Mouse (Mus musculus) limb, embryonic 12.5 days (tissue): Measurements from ENCODE around the gene Zfp57. TPM values are rescaled to one million over a fixed set of nuclear protein-coding genes. Genes with fewer than 3 reads are reported as not detected.

Experiments used
- ATAC-seq: fragments of 200-750 bp; cut with Nextera tagmentation; 2 replicates; pipeline ENCODE4 v1.8.0; 2017; ENCODE audit warnings: low read depth, moderate TSS enrichment; ENCODE audit not compliant: insufficient number of reproducible peaks, insufficient read depth, low FRiP score, low TSS enrichment
- H3K27ac ChIP-seq: fragments of 300-500 bp; sonication (generic); 2 replicates; pipeline ENCODE4 v1.5.1; 2016; ENCODE audit warnings: mild to moderate bottlenecking, moderate library complexity
- H3K27me3 ChIP-seq: fragments of 300-500 bp; sonication (generic); 2 replicates; pipeline ENCODE4 v1.6.1; 2016; ENCODE audit warnings: mild to moderate bottlenecking, moderate library complexity
- H3K36me3 ChIP-seq: fragments of 300-500 bp; sonication (generic); 2 replicates; pipeline ENCODE4 v1.6.1; 2016; ENCODE audit warnings: mild to moderate bottlenecking, moderate library complexity
- H3K4me1 ChIP-seq: fragments of 300-500 bp; sonication (generic); replicated peaks from 2 replicates; pipeline ENCODE4 v1.6.1; 2016
- H3K4me2 ChIP-seq: fragments of 300-500 bp; sonication (generic); 2 replicates; pipeline ENCODE4 v1.6.1; 2016; ENCODE audit warnings: mild to moderate bottlenecking, moderate library complexity
- H3K4me3 ChIP-seq: fragments of 300-500 bp; sonication (generic); replicated peaks from 2 replicates; pipeline ENCODE4 v1.5.1; 2016; ENCODE audit warnings: mild to moderate bottlenecking
- H3K9ac ChIP-seq: fragments of 300-500 bp; sonication (generic); replicated peaks from 2 replicates; pipeline ENCODE4 v1.6.1; 2016; ENCODE audit warnings: mild to moderate bottlenecking, moderate library complexity
- H3K9me3 ChIP-seq: fragments of 300-500 bp; sonication (generic); 2 replicates; pipeline ENCODE4 v1.6.1; 2016; ENCODE audit warnings: mild to moderate bottlenecking, moderate library complexity
- WGBS: fragments of 180-500 bp; shearing (Covaris S2); methylation state at CpG from one replicate; pipeline ENCODE4 v1.1.7; 2016; 5-methylcytosine and 5-hydroxymethylcytosine counted together
- polyA plus RNA-seq: library from polyadenylated mRNA; unstranded; fragments of >200 nt; fragmentation: Nextera tagmentation; extraction: Ambion mirVana; gene quantifications from 2 replicates; pipeline ENCODE4 v1.2.1, GENCODE M21; 2016

Gene Zfp57
- 124 and 130 TPM in 2 replicates for polyA plus RNA-seq

DNA sequence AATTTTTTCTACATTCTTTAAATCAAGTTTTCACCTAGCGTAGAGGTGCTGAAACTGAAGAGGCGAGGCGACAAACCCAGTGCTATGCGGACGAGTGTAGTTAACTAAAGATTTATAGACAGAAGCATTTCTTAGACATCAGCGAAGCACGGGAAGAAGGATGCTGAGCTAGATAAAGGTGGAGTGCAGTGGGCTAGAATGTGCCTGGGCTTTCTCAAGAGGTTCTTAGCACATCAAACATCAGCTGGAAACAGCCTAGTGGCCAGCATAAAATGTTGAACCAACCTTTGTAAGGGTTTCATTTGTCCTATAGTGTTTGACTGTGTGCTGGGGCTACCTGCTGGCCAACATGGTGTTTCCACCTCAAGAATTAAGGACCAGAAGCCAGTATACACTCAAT is at the start of gene Zfp57:
Zfp57 (plus strand) TSS at position 301 of the 400 bp plus-strand sequence.
- Histone ChIP-seq H3K9me3 (no peaks in the 10 kb centered on the region), H3K9ac (no peak within 1 kb of the TSS), H3K4me1 (no peaks in the 10 kb centered on the region), H3K4me3 (peak within 1 kb of the TSS; percentile 72), H3K4me2 (peak within 1 kb of the TSS; percentile 63), H3K36me3 (peaks cover 13% of the 10 kb centered on the region), H3K27ac (peak within 1 kb of the TSS; percentile 93), H3K27me3 (no peaks in the 10 kb centered on the region)
- ATAC-seq: no peak
- WGBS: 91% methylated on average over 7 of the region's 7 CpGs

DNA sequence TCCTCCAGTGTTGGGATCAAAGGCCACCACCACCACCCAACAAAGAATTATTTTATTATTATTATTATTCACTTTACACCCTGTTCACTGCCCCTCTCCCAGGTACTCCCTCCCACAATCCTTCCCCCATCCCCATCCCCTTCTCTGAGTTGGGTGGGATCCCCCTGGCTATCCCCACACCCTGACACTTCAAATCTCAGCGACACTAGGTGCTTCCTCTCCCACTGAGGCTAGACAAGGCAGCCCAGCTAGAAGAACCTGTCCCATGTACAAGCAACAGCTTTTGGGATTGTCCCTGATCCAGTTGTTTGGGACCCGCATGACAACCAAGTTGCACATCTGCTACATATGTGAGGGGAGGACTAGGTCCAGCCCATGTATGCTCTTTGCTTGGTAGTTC is 48.3 kb upstream of the Zfp57 start:
- H3K27me3 ChIP-seq: peaks cover 5% of the 10 kb centered on the region; the same call in 1 of the 2 replicates
- no peak overlapping the region for H3K4me2 ChIP-seq
- H3K4me3 ChIP-seq: no peak overlapping the region
- no peaks in the 10 kb centered on the region for H3K9me3 ChIP-seq
- no peak for ATAC-seq
- WGBS: 91% methylated on average over 2 of the region's 2 CpGs
- H3K36me3 ChIP-seq: peaks cover 33% of the 10 kb centered on the region
- H3K4me1 ChIP-seq: peaks cover 10% of the 10 kb centered on the region
- H3K9ac ChIP-seq: no peak overlapping the region
- H3K27ac ChIP-seq: no peak overlapping the region

DNA sequence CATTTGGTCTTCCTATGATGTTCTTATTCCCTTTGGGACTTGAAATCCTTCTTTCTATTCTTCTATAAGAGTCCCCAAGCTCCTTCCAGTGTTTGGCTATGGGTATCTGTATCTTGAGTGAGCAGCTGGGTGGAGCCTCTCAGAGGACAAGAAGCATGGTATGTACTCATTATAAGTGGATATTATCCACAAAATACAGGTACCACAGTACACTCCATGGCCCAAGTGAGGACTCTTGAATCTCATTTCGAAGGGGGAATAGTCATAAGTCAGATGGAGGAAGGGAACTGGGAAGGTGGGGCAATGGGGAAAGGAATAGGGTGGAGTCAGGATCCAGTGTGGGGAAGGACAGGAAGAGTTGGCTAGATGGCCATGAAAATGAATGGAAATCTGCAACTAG is 47.9 kb upstream of the Zfp57 start:
- H3K27ac ChIP-seq: no peak overlapping the region
- H3K4me2 ChIP-seq: no peak overlapping the region
- no peaks in the 10 kb centered on the region for H3K9me3 ChIP-seq
- peaks cover 11% of the 10 kb centered on the region for H3K4me1 ChIP-seq
- no peak overlapping the region for H3K4me3 ChIP-seq
- no peak for ATAC-seq
- H3K9ac ChIP-seq: no peak overlapping the region
- peaks cover 4% of the 10 kb centered on the region; the same call in 1 of the 2 replicates for H3K27me3 ChIP-seq
- H3K36me3 ChIP-seq: peaks cover 33% of the 10 kb centered on the region
- WGBS: 87% methylated on average over 1 of the region's 1 CpGs

DNA sequence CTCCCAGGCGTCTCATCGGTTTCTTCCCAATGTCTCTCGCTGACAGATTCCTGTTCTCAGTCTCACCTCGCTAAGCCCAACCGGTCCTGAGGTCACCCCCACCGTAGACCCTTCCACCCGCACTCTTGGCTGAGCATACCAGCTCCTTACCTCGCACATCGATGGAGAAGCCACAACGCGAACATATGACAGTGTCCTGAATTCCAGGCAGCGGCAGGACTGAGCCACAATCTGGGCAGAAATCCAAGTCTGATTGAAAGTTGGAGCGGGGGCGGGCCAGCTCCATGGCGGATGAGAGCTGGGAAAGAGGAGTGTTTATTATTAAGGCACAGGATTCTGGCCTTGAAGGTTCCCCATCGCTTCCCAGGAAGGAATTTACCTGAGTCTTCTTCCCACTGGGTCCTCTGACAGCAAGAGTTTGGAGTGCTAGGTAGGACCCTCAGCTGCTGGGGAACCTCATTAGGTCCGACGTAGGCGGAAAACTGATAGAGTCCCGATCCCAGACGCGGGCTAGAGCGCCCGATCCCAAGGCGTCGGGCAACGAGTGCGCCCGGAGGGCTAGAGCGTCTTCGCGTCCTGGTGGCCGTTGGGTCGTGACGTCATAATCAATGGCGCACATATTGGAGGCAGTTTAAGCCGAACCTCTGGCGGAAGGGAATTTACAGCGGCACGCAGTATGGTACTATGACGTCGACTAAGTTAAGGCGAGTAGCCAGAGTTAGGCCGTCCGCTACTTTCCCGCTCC is 42.8 kb upstream of the Zfp57 start, which contains the start of the genes Znrd1 and Znrd1as:
Znrd1 (minus strand) TSS at position 561 of the 745 bp plus-strand sequence.
Znrd1as (plus strand) TSS at position 594 of the 745 bp plus-strand sequence.
- Histone ChIP-seq H3K9ac (peak within 1 kb of the TSS; percentile 71), H3K4me3 (peak within 1 kb of the TSS; percentile 56), H3K36me3 (peaks cover 16% of the 10 kb centered on the region), H3K27ac (peak within 1 kb of the TSS; percentile 79), H3K4me2 (peak within 1 kb of the TSS; percentile 79), H3K4me1 (peaks cover 14% of the 10 kb centered on the region), H3K27me3 (no peaks in the 10 kb centered on the region), H3K9me3 (no peaks in the 10 kb centered on the region)
- WGBS: under 1% methylated on average over 46 of the region's 46 CpGs
- ATAC-seq: peak; percentile 95

DNA sequence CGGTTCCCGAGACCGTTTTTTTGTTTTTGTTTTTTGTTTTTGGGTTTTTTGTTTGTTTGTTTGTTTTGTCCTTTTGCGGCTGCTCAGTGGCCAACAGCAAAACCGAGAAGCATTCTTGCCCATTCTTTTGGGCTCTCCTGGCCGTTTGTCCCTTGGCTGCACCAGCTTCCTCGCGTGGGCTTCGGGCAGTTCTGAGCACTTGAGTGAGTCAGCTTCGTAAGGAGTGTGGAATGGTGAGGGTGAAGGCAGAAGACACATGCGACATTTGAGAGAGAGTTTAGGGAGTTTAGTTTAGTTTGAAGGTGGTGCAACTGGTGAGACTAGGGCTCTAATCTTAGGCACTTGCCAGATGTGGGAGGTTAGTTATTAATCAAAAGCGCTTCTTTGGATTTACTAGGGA is 42.1 kb upstream of the Zfp57 start:
- Histone ChIP-seq H3K4me1 (peaks cover 14% of the 10 kb centered on the region), H3K27ac (peak overlapping the region; percentile 79), H3K9me3 (no peaks in the 10 kb centered on the region), H3K4me2 (peak overlapping the region; percentile 79), H3K36me3 (peaks cover 14% of the 10 kb centered on the region), H3K9ac (peak overlapping the region; percentile 71), H3K4me3 (peak overlapping the region; percentile 56), H3K27me3 (no peaks in the 10 kb centered on the region)
- no peak for ATAC-seq
- 10% methylated on average over 12 of the region's 12 CpGs for WGBS

DNA sequence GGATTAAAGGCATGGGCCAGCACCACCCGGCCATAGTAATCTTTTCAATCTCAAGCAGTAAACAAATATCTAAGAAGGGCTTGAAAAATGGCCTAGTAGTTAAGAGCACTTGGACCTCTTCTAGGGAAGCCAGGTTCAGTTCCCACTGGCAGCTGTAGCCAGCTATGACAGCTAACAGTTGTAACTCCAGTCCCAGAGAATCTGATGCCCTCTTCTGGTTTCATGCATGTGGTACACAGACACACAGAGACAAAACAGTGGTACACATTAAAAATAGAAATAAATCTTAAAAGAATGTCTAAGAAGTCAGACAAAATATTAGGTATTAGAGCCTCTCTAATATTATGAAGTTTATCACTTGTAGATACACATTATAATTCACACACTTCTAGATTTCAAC is 39.8 kb upstream of the Zfp57 start:
- Histone ChIP-seq H3K4me2 (no peak overlapping the region), H3K27ac (no peak overlapping the region), H3K9me3 (no peaks in the 10 kb centered on the region), H3K27me3 (no peaks in the 10 kb centered on the region), H3K9ac (no peak overlapping the region), H3K4me3 (no peak overlapping the region), H3K36me3 (peaks cover 8% of the 10 kb centered on the region), H3K4me1 (peaks cover 14% of the 10 kb centered on the region)
- ATAC-seq: no peak
- 75% methylated on average over 1 of the region's 1 CpGs for WGBS

DNA sequence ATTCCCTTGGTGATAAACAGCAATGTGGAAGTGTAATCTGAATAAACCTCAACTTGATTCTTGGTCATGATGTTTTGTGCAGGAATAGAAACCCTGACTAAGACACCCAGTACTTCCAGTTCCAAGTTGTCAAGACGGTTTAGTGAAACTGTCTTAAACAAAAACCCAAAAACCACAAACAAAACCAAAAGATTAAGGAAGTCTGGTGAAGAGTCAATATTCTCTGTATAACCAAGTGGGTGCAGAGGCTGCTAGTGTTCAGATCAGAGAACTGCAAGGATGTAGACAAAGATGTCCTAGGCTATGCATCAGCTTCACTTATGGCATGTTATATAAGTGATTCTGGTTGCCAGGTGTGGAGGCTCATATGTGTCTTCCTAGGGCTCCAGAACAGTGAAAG is 34.1 kb upstream of the Zfp57 start:
- ATAC-seq: no peak
- Histone ChIP-seq H3K9me3 (no peaks in the 10 kb centered on the region), H3K4me3 (no peak overlapping the region), H3K27ac (no peak overlapping the region), H3K27me3 (no peaks in the 10 kb centered on the region), H3K36me3 (no peaks in the 10 kb centered on the region), H3K9ac (no peak overlapping the region), H3K4me1 (no peaks in the 10 kb centered on the region), H3K4me2 (no peak overlapping the region)
- WGBS: 79% methylated on average over 1 of the region's 1 CpGs

DNA sequence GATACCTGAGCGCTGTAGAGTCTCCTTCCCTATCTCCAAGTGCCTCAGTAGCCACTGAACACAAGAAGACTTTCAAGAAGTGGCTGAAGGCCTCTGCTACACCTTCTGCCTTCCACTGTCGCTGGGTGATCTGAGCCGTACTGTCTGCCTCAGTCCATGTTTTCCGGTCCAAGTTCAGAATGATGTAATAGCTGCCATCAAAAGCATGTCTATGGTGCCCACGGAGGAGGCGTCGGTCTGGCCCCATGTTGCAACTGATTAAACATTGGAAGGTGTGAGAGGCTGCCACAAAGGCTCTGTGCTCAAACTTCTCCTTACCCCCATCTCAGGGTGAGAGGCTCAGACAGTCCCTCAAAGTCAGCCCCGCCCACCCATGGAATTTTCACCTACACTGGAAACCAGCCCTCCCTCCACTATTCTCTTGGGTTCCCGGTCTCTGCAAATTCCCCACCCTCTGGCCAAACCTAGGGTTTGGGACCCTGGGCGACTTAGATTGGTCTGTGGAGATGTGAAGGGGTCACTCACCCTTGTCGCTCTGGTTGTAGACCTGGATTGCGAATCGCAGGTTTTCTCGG is 30.6 kb upstream of the Zfp57 start:
- H3K4me1 ChIP-seq: no peaks in the 10 kb centered on the region
- no peak overlapping the region for H3K4me3 ChIP-seq
- WGBS: 80% methylated on average over 14 of the region's 14 CpGs
- no peak overlapping the region for H3K27ac ChIP-seq
- H3K4me2 ChIP-seq: no peak overlapping the region
- no peaks in the 10 kb centered on the region for H3K9me3 ChIP-seq
- ATAC-seq: no peak
- no peaks in the 10 kb centered on the region for H3K36me3 ChIP-seq
- no peak overlapping the region for H3K9ac ChIP-seq
- H3K27me3 ChIP-seq: no peaks in the 10 kb centered on the region

DNA sequence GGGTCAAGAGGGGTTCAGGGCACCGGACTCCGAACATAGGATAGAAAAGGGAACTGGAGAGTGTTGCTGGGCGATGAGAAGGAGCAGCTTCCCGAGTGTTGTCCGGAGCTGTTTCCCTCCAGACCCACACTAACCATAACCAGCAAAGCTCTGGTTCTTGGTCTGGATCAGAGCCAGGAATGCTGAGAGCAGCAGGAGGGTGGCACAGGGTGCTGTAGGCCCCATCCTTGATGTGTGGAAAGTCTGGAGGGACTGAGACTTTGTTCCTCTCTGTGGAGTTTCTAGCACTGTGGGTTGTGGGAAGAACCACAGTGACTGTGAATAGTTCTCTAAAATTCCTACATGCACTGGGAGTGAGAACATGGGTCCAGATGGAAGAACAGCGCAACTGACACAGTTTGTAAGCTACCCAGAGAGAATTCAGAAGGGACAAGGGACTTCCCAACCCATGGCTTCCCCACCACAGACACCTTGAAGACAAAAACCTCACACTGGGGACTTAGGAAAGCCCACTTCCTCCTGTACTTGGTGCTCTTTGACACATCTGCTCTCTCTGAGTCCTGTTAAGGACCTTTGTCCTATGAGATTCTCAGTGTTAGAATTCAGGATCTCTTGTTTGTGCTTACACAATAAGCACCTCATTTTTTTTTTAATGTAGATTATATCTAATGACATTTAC is 29.7 kb upstream of the Zfp57 start:
- Histone ChIP-seq H3K4me2 (no peak overlapping the region), H3K9me3 (no peaks in the 10 kb centered on the region), H3K4me1 (no peaks in the 10 kb centered on the region), H3K27ac (no peak overlapping the region), H3K9ac (no peak overlapping the region), H3K36me3 (no peaks in the 10 kb centered on the region), H3K27me3 (no peaks in the 10 kb centered on the region), H3K4me3 (no peak overlapping the region)
- no peak for ATAC-seq
- 91% methylated on average over 6 of the region's 6 CpGs for WGBS

DNA sequence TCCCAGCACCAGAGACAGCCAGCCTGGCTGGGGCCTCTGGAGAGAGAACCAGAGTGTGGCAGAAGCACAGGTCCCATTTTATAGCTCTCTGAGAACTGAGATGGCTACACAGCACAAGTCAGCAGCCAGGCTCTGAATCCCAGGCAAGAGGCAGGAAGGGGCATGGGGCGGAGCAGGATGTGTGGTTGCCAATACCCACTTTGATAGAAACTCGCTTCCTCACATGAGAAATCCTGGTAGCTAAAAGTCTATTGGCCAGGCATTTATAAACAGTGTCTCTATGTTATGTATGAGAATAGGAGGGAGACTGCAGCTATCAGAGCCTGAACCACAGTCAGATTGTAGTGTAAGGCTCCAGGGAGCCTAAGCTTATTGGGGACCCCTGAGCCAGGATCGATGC is 28.2 kb upstream of the Zfp57 start:
- Histone ChIP-seq H3K27me3 (no peaks in the 10 kb centered on the region), H3K4me1 (no peaks in the 10 kb centered on the region), H3K9me3 (no peaks in the 10 kb centered on the region), H3K36me3 (no peaks in the 10 kb centered on the region), H3K4me3 (no peak overlapping the region), H3K9ac (no peak overlapping the region), H3K27ac (no peak overlapping the region), H3K4me2 (no peak overlapping the region)
- no peak for ATAC-seq
- WGBS: 80% methylated on average over 3 of the region's 3 CpGs

DNA sequence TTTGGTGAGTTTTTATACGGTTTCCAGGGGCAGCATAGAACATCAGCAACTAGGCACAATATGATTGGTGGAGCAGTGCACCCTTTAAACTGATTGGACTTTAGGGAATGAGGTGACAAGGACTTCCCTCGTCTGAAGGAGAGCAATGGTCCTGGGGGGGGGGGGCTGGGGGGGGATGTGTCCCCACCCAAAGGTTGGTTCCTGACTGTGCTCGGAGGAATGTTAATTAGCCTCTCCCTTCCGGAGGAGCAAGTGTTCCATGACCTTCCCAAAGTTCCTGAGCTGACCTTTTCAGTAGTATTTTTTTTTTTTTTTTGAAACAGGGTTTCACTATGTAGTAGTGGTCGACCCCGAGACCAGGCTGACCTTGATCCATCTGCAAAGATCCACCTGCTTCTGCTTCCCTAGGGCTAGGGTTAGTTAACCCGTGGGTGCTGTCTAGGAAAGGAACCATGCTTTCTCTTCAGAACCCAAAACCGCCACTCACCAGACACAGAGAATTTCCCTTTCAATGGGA is 27.6 kb upstream of the Zfp57 start:
- H3K4me2 ChIP-seq: no peak overlapping the region
- H3K4me3 ChIP-seq: no peak overlapping the region
- 65% methylated on average over 8 of the region's 8 CpGs for WGBS
- H3K27ac ChIP-seq: no peak overlapping the region
- H3K9ac ChIP-seq: no peak overlapping the region
- H3K36me3 ChIP-seq: no peaks in the 10 kb centered on the region
- no peaks in the 10 kb centered on the region for H3K9me3 ChIP-seq
- no peak for ATAC-seq
- H3K4me1 ChIP-seq: no peaks in the 10 kb centered on the region
- H3K27me3 ChIP-seq: no peaks in the 10 kb centered on the region
